Mouse (Mus musculus): ENCODE data around the gene Scarf2. TPM values are rescaled to one million over a fixed set of nuclear protein-coding genes. Genes with fewer than 3 reads are reported as not detected.

The Scarf2 gene
- total RNA-seq, 2 experiments from 2014 or later: 3.8 to 4.5 TPM

- intact Hi-C loops (cut with DNase I): no loop called here
These were observed 780 bp downstream of the Scarf2 start for GRCm38 (mm10) chr16:17797812-17798311.

GRCm38 (mm10) chr16:17798321-17799180, 1.5 kb downstream of the Scarf2 start:
- intact Hi-C loops (cut with DNase I): no loop called here
- no peak for DNase-seq (ENCODE audit: low spot score in 2 of 2)

More at GRCm38 (mm10) chr16:17797812-17798311, 780 bp downstream of the Scarf2 start:
- no peak for DNase-seq (ENCODE audit: low spot score in 2 of 2)

- DNase-seq (ENCODE audit: low spot score in 2 of 2): no peak
- intact Hi-C loops (cut with DNase I): no loop called here
These were observed 2.5 kb downstream of the Scarf2 start for GRCm38 (mm10) chr16:17799584-17799983.

GRCm38 (mm10) chr16:17801777-17802455, 4.8 kb downstream of the Scarf2 start:
- intact Hi-C loops (cut with DNase I): no loop called here
- DNase-seq (ENCODE audit: low spot score in 2 of 2): no peak

- no peak for DNase-seq (ENCODE audit: low spot score in 2 of 2)
- intact Hi-C loops (cut with DNase I): no loop called here
These were observed 5.4 kb downstream of the Scarf2 start for GRCm38 (mm10) chr16:17802456-17802838.

GRCm38 (mm10) chr16:17802839-17803674, 6.0 kb downstream of the Scarf2 start:
- intact Hi-C loops (cut with DNase I): no loop called here
- peak; percentile 64 to 75 for DNase-seq (ENCODE audit: low spot score in 2 of 2)

GRCm38 (mm10) chr16:17803675-17804448, 6.8 kb downstream of the Scarf2 start:
- intact Hi-C loops (cut with DNase I): no loop called here
- DNase-seq (ENCODE audit: low spot score in 2 of 2): no peak

- intact Hi-C loops (cut with DNase I): no loop called here
- DNase-seq (ENCODE audit: low spot score in 2 of 2): no peak
These were observed 7.4 kb downstream of the Scarf2 start for GRCm38 (mm10) chr16:17804449-17804912.

- no peak for DNase-seq (ENCODE audit: low spot score in 2 of 2)
- intact Hi-C loops (cut with DNase I): no loop called here
These were observed 7.9 kb downstream of the Scarf2 start for GRCm38 (mm10) chr16:17804982-17805381.

- no peak for DNase-seq (ENCODE audit: low spot score in 2 of 2)
These were observed 9.6 kb downstream of the Scarf2 start for GRCm38 (mm10) chr16:17806581-17807191.

GRCm38 (mm10) chr16:17807192-17808009, 10.3 kb downstream of the Scarf2 start:
- intact Hi-C loops (cut with DNase I): no loop called here
- DNase-seq (ENCODE audit: low spot score in 2 of 2): peak; percentile 86 to 90

More at GRCm38 (mm10) chr16:17806581-17807191, 9.6 kb downstream of the Scarf2 start:
- intact Hi-C loops (cut with DNase I): no loop called here

- intact Hi-C loops (cut with DNase I): no loop called here
- DNase-seq (ENCODE audit: low spot score in 2 of 2): no peak
These were observed 12.0 kb downstream of the Scarf2 start for GRCm38 (mm10) chr16:17809125-17809524.

- intact Hi-C loops (cut with DNase I): loop anchor here (5.0 kb wide), 3 partner anchors 47 to 252 kb away; no protein-coding TSS in a partner anchor
- no peak for DNase-seq (ENCODE audit: low spot score in 2 of 2)
These were observed 12.6 kb downstream of the Scarf2 start for GRCm38 (mm10) chr16:17809711-17810110.

GRCm38 (mm10) chr16:17812120-17812519, 15.0 kb downstream of the Scarf2 start:
- intact Hi-C loops (cut with DNase I): loop anchor here (5.0 kb wide), 3 partner anchors 50 to 255 kb away; no protein-coding TSS in a partner anchor
- DNase-seq (ENCODE audit: low spot score in 2 of 2): peak in 1 of 2 experiments; percentile 59

GRCm38 (mm10) chr16:17813173-17813572, 16.1 kb downstream of the Scarf2 start:
- intact Hi-C loops (cut with DNase I): loop anchor here (5.0 kb wide), 3 partner anchors 51 to 256 kb away; no protein-coding TSS in a partner anchor
- DNase-seq (ENCODE audit: low spot score in 2 of 2): no peak

GRCm38 (mm10) chr16:17815411-17816402, 18.6 kb downstream of the Scarf2 start:
- intact Hi-C loops (cut with DNase I): no loop called here
- peak in 1 of 2 experiments; percentile 61 for DNase-seq (ENCODE audit: low spot score in 2 of 2)

Data from left cerebral cortex, postnatal 14 days (tissue).